Mouse (Mus musculus) natural killer cell, adult 2 months (primary cell): ENCODE measurements around the gene Gm5926.
"Not testable (repeated sequence)": the region's sequence is repeated elsewhere in the genome, so short reads cannot be mapped to it uniquely, and the experiment has no call there.

Experiments used
- DNase-seq, 2 experiments: peaks; one replicate each; pipeline ENCODE4 v3.0.0; 2022; ENCODE audit warnings: low spot score in 2 of 2

Gm5926 gene

DNA sequence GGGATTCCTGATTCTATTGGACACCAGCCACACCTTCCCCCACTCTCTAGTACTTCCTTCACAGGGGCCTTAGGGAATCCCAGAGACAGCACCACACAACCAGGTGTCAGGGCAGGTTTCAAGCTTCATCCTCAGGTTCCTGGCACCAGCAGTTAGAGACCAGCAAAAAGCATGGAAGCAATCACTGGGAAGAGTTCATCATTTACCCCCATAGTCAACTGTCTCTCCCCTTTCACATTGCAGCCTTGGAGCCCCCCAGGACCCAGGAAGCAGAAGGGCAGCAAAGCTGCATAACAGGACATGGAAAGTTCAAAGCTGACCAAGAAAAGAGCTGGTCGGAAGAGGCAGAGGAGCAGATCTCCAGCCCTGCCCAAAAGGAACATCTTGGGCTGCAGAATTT, at the start of gene Gm5926:
Gm5926 (plus strand) TSS at position 301 of the 400 bp plus-strand sequence.
- not testable (repeated sequence) for DNase-seq

- DNase-seq = not testable (repeated sequence)
Observed at GRCm38 (mm10) chrX:32601008-32601407, 49.5 kb upstream of the Gm5926 start.

GRCm38 (mm10) chrX:32601425-32601824, 49.1 kb upstream of the Gm5926 start:
- not testable (repeated sequence) for DNase-seq
